Mouse (Mus musculus) forebrain, postnatal 0 days (tissue): Measurements from ENCODE around the gene Atxn7l2. TPM values are rescaled to one million over a fixed set of nuclear protein-coding genes. Genes with fewer than 3 reads are reported as not detected.
"Not testable (repeated sequence)": the region's sequence is repeated elsewhere in the genome, so short reads cannot be mapped to it uniquely, and the experiment has no call there.

ENCODE experiments used
- ATAC-seq: fragments of 200-750 bp; cut with Nextera tagmentation; 2 replicates; pipeline ENCODE4 v1.8.0; 2017; ENCODE audit warnings: mild to moderate bottlenecking, moderate library complexity
- DNase-seq: peaks from one replicate; pipeline ENCODE4 v3.0.0-alpha.2; 2015
- H3K27ac ChIP-seq: fragments of 300-500 bp; sonication (generic); 2 replicates; pipeline ENCODE4 v1.5.1; 2014; ENCODE audit warnings: low read depth, mild to moderate bottlenecking, antibody characterized with exemption, low read length, moderate library complexity, mixed read lengths
- H3K27me3 ChIP-seq: fragments of 300-500 bp; sonication (generic); 2 replicates; pipeline ENCODE4 v1.6.1; 2014; ENCODE audit warnings: mild to moderate bottlenecking, low read length, mixed read lengths; ENCODE audit not compliant: insufficient read depth
- H3K36me3 ChIP-seq: fragments of 300-500 bp; sonication (generic); 2 replicates; pipeline ENCODE4 v1.6.1; 2014; ENCODE audit warnings: mild to moderate bottlenecking, moderate library complexity; ENCODE audit not compliant: insufficient read depth
- H3K4me1 ChIP-seq: fragments of 300-500 bp; sonication (generic); 2 replicates; pipeline ENCODE4 v1.6.1; 2014; ENCODE audit warnings: antibody characterized with exemption; ENCODE audit not compliant: insufficient read depth
- H3K4me2 ChIP-seq: fragments of 300-500 bp; sonication (generic); 2 replicates; pipeline ENCODE4 v1.6.1; 2014; ENCODE audit warnings: low read depth, mild to moderate bottlenecking, moderate library complexity
- H3K4me3 ChIP-seq: fragments of 300-500 bp; sonication (generic); 2 replicates; pipeline ENCODE4 v1.5.1; 2014; ENCODE audit warnings: low read depth, low read length, mixed read lengths
- H3K9ac ChIP-seq: fragments of 300-500 bp; sonication (generic); 2 replicates; pipeline ENCODE4 v1.6.1; 2014; ENCODE audit warnings: mild to moderate bottlenecking
- H3K9me3 ChIP-seq: fragments of 300-500 bp; sonication (generic); 2 replicates; pipeline ENCODE4 v1.6.1; 2016; ENCODE audit warnings: low read length
- CTCF ChIP-seq: sonication (generic); IDR thresholded peaks from 2 replicates; pipeline ENCODE4 v1.5.1; 2016; ENCODE audit warnings: antibody characterized with exemption, control low read depth, low read depth
- WGBS: fragments of 180-500 bp; shearing (Covaris S2); extraction: QIAGEN DNeasy Blood & Tissue Kit; methylation state at CpG from one replicate; pipeline ENCODE4 v1.1.7; 2014; 5-methylcytosine and 5-hydroxymethylcytosine counted together
- polyA plus RNA-seq: library from polyadenylated mRNA; unstranded; fragments of >200 nt; fragmentation: Nextera tagmentation; extraction: Ambion mirVana; gene quantifications from 2 replicates; pipeline ENCODE4 v1.2.1, GENCODE M21; 2015
- total RNA-seq: library from RNA; depleted of rRNA; stranded (reverse); fragments of >200 nt; gene quantifications from 2 replicates; pipeline ENCODE4 v1.2.3, GENCODE M21; 2014; rRNA removed

The Atxn7l2 gene
- 22.0 and 23.4 TPM in 2 replicates for total RNA-seq
- 18.1 and 20.7 TPM in 2 replicates for polyA plus RNA-seq

DNA sequence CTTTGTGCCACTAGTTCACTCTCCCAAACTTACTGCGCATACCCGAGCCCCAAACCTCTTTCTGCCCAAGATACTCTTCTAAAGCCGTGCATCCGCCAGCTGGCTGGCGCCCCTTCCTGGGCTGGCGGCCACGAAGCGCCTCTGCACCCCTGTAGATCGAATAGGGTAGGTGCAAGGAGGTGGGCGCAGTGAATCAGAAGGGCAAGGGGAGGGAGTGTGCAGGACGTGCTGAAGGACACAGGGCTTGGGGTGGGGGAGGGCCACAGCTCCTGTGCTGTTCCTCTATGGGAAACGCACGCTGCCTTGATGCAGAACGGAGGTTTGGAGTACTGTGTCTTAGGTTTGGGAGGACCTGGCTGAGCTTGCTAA, at the start of gene Atxn7l2:
Atxn7l2 (minus strand) TSS at position 164 of the 369 bp plus-strand sequence.
- H3K27ac ChIP-seq, result peak within 1 kb of the TSS; percentile 97
- H3K4me1 ChIP-seq, result peaks cover 25% of the 10 kb centered on the region
- H3K27me3 ChIP-seq, result no peaks in the 10 kb centered on the region
- WGBS, result under 1% methylated on average over 14 of the region's 14 CpGs
- ATAC-seq (peak; percentile 81), DNase-seq (no peak)
- H3K4me2 ChIP-seq, result peak within 1 kb of the TSS; percentile 89
- peaks cover 16% of the 10 kb centered on the region for H3K36me3 ChIP-seq
- H3K4me3 ChIP-seq, result peak within 1 kb of the TSS; percentile 61
- H3K9ac ChIP-seq, result peak within 1 kb of the TSS; percentile 83
- H3K9me3 ChIP-seq, result no peaks in the 10 kb centered on the region
- peak; percentile 80 for TF ChIP-seq CTCF

DNA sequence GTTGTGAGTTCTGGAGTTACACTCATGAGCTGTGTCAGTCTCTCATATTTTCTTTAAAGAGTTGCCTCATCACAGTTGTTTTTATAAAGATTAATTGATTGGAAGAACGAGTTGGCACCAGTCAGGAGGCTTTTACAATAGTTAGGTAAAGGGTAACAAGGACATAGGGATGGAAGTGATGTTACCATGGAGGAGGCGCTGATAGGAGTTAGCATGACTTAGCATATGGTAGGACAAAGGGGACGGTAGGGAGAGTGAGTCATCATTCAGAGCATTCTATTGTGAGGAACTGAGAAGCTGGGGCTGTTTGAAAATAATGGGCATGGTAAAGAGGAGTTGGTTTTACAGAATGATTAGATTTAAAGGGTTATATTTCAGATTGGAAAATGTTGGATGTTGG, 48.6 kb upstream of the Atxn7l2 start:
- ATAC-seq, result no peak
- Histone ChIP-seq H3K4me3 (no peak overlapping the region), H3K4me2 (no peak overlapping the region), H3K27me3 (no peaks in the 10 kb centered on the region), H3K9me3 (no peaks in the 10 kb centered on the region), H3K27ac (no peak overlapping the region), H3K36me3 (peaks cover 12% of the 10 kb centered on the region), H3K9ac (no peak overlapping the region), H3K4me1 (0 out of 2 replicates have a peak, but pooled peaks cover 6% of the 10 kb centered on the region)
- no peak for DNase-seq
- no peak for TF ChIP-seq CTCF
- WGBS, result 68% methylated on average over 3 of the region's 3 CpGs

DNA sequence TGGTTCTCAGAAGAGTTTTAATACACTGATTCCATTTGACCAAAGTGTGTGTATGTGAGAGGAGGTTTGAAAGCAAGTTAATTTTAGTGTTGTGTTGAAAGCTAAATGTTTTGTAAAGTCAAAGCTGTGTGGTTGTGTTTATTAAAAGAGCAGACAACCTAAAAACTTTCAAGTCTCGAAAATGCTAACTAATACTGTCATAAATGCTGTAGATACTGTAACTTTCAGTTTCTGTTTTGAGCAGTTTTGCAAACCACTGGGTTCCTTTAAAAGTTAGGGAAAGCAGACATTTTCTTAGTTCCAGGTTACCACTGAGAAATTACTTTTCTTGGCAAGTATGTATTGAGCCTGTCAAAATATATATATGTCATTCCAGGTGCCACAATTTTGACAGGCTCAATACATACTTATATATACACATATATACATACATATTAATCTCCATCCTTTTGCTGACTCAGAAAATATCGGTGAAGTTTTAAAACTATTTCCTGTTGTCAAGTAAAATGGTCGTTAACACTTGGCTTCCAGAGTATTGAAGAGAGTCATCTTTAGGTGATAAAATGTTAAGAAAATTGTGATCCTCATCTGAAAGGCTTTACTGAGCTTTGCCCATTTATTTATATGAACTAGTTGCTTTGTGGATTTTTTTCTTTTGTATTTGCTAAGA, 47.2 kb upstream of the Atxn7l2 start:
- Histone ChIP-seq H3K4me3 (peak overlapping the region; percentile 94), H3K27ac (no peak overlapping the region), H3K4me1 (0 out of 2 replicates have a peak, but pooled peaks cover 6% of the 10 kb centered on the region), H3K9me3 (no peaks in the 10 kb centered on the region), H3K9ac (peak overlapping the region; percentile 71), H3K27me3 (no peaks in the 10 kb centered on the region), H3K36me3 (peaks cover 8% of the 10 kb centered on the region), H3K4me2 (peak overlapping the region; percentile 67)
- TF ChIP-seq CTCF, result no peak
- WGBS, result 79% methylated on average over 3 of the region's 3 CpGs
- ATAC-seq, result no peak
- DNase-seq, result no peak

DNA sequence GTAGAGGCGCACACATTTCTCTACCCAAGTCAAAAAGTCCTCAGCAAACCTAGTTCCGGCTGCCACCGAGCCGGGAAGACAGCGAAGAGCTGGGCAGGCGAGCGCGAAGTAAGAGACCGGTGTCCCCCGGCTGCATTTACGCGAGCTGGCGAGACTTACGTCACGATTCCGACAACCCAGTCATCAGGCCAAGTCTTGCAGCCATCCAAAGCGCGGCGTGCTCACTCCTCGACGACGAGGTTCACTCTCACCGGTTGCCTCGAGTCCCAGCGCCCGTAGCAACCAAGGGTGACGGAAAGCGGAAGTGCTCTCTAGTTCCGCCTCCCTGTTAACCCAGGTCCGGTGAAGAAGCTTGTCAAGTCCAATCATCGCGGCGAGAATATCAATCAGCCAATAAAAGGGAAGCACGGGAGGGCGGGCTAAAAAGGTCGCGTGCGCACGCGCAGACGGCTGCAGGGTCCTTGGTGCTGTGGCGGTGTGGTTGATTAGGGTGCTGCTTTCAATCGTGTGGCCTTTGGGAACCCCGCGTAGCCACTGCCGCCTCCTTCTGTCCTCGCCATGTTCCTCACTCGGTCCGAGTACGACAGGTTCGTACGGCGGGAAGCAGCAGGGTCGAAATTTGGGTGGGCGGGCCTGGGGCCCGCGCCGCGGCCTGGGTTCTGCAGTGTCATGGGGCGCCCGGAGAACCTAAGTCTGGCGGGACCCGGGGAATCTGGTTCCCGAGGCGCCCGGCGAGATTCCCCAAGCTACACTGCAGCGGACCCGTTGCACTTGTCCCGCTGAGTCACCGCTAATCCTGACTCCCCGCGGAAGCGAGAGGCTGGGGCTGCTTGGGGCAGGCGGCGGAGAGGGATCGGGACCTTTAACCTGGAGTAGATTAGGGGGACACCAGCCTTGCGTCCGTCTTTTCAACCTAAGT, 46.2 kb upstream of the Atxn7l2 start, which contains the start of gene Psma5:
Psma5 (plus strand) TSS at position 208 of the 919 bp plus-strand sequence.
- Histone ChIP-seq H3K9ac (peak within 1 kb of the TSS; percentile 71), H3K36me3 (peaks cover 2% of the 10 kb centered on the region; the same call in 1 of the 2 replicates), H3K27ac (no peak within 1 kb of the TSS), H3K4me1 (0 out of 2 replicates have a peak, but pooled peaks cover 6% of the 10 kb centered on the region), H3K27me3 (no peaks in the 10 kb centered on the region), H3K4me3 (peak within 1 kb of the TSS; percentile 94), H3K9me3 (no peaks in the 10 kb centered on the region), H3K4me2 (peak within 1 kb of the TSS; percentile 67)
- ATAC-seq, result peak; percentile 100
- TF ChIP-seq CTCF, result no peak
- under 1% methylated on average over 77 of the region's 79 CpGs for WGBS
- peak; percentile 98 for DNase-seq

DNA sequence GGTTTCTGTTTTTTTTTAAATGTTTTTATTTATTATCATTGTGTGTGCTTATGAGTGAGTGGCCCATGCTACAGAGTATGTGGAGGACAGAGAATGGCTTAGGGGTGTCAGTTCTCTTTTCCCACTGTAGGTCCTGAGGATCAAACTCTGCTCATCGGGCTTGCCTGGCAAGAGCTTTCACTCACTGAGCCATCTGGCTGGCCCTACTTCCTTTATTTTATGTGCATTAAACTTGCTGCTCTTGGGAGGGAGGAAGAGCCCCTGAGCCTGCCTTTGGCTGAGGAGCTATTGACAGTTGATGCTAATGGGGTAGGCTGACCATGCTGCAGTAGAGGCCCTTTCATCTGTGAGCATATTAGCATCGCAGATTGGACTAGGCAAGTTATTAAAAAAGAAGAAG, 36.1 kb upstream of the Atxn7l2 start:
- no peaks in the 10 kb centered on the region for H3K4me1 ChIP-seq
- no peak for TF ChIP-seq CTCF
- WGBS, result 86% methylated on average over 2 of the region's 2 CpGs
- H3K9me3 ChIP-seq, result no peaks in the 10 kb centered on the region
- H3K9ac ChIP-seq, result no peak overlapping the region
- no peaks in the 10 kb centered on the region for H3K27me3 ChIP-seq
- no peak overlapping the region for H3K4me2 ChIP-seq
- H3K27ac ChIP-seq, result no peak overlapping the region
- DNase-seq (no peak), ATAC-seq (no peak)
- H3K4me3 ChIP-seq, result no peak overlapping the region
- no peaks in the 10 kb centered on the region for H3K36me3 ChIP-seq

DNA sequence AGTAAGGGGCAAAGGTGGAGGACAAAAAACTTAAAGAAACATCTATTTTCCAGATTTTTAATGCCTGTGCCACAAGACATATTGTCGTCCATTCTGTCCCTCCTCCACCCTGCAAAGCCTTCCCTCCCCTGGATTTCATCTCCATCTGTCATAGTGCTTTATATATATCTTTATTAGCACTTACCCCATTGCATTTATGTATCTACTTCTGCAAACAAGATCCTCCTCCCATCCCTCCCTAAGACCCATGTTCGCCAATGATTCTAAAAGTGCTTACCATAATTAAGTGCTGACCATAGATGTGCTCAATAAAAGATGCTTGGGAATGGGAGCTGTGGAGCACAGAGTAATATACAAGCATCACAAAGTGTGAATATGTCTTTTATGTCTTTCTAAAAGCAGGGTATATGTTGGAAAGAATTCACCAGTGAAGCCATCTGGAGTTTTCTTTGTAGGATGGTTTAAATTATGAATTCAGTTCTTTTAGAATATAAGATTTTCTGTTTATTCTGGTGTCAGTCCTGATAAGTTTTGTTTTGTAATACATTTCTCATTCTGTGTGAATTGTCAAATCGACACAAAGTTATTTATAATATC, 30.6 kb upstream of the Atxn7l2 start:
- Histone ChIP-seq H3K4me2 (no peak overlapping the region), H3K9me3 (no peaks in the 10 kb centered on the region), H3K4me3 (no peak overlapping the region), H3K4me1 (no peaks in the 10 kb centered on the region), H3K9ac (no peak overlapping the region), H3K36me3 (no peaks in the 10 kb centered on the region), H3K27me3 (no peaks in the 10 kb centered on the region), H3K27ac (no peak overlapping the region)
- 86% methylated on average over 3 of the region's 3 CpGs for WGBS
- no peak for TF ChIP-seq CTCF
- DNase-seq (no peak), ATAC-seq (no peak)

DNA sequence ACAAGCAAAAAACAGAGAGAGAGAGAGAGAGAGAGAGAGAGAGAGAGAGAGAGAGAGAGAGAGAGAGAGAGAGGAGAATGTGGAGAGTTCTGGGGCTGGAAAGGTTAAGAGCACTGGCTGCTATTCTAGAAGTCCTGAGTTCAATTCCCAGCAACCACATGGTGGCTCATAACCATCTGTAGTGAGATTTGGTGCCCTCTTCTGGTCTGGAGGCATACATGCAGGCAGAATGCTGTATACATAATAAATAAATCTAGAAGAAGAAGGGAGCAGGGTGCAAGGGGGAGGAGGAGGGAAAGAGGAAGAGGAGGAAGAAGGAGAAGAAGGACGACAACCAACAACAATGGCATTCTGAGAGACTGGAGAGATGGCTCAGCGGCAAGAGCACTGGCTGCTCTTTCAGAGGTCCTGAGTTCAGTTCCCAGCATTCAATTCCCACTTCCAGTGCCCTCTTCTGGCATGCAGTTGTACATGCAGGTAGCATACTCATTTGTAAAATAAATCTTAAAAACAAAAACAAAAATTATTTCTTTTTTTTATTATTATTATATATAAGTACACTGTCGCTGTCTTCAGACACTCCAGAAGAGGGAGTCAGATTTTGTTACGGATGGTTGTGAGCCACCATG, 26.9 kb upstream of the Atxn7l2 start:
- 86% methylated on average over 4 of the region's 4 CpGs for WGBS
- DNase-seq, H3K36me3 ChIP-seq, H3K4me3 ChIP-seq, H3K27me3 ChIP-seq, H3K27ac ChIP-seq, ATAC-seq, H3K9ac ChIP-seq, H3K4me1 ChIP-seq, H3K4me2 ChIP-seq, H3K9me3 ChIP-seq: not testable (repeated sequence)
